Mouse (Mus musculus) cortical plate, adult 2 months (tissue): ENCODE data around the gene Ggps1. TPM values are rescaled to one million over a fixed set of nuclear protein-coding genes. Genes with fewer than 3 reads are reported as not detected.

ENCODE experiments used
- H3K27ac ChIP-seq: fragments of 200-500 bp; 2 replicates; pipeline ENCODE4 v1.5.1; 2012; ENCODE audit warnings: low read length, control low read depth, inconsistent platforms; ENCODE audit not compliant: insufficient read depth
- H3K4me1 ChIP-seq: fragments of 200-500 bp; 2 replicates; pipeline ENCODE4 v1.6.1; 2011; ENCODE audit warnings: low read length; ENCODE audit not compliant: control insufficient read depth, insufficient read depth
- H3K4me3 ChIP-seq: fragments of 200-500 bp; 2 replicates; pipeline ENCODE4 v1.5.1; 2011; ENCODE audit warnings: mild to moderate bottlenecking, low read length, control low read depth; ENCODE audit not compliant: insufficient read depth
- CTCF ChIP-seq: fragments of 200-500 bp; IDR thresholded peaks from 2 replicates; pipeline ENCODE4 v1.5.1; 2011; ENCODE audit warnings: mild to moderate bottlenecking, control low read depth, low read length; ENCODE audit not compliant: insufficient read depth; ENCODE audit errors: extremely low read depth
- POLR2A ChIP-seq: fragments of 200-500 bp; IDR thresholded peaks from 2 replicates; pipeline ENCODE4 v1.6.1; 2011; ENCODE audit warnings: mild to moderate bottlenecking, low read length, control low read depth; ENCODE audit not compliant: insufficient read depth; ENCODE audit errors: extremely low read depth
- polyA plus RNA-seq: library from polyadenylated mRNA; depleted of rRNA; stranded (reverse); fragments of >200 nt; gene quantifications from 2 replicates; pipeline ENCODE4 v1.2.3, GENCODE M21; 2012; rRNA removed

Ggps1 gene
- 47.4 and 51.0 TPM in 2 replicates for polyA plus RNA-seq

- Histone ChIP-seq H3K4me3 (peak within 1 kb of the TSS; percentile 77), H3K4me1 (no peaks in the 10 kb centered on the region), H3K27ac (peak within 1 kb of the TSS; percentile 72)
- peak; percentile 96 for TF ChIP-seq POLR2A
- no peak for TF ChIP-seq CTCF
These were observed at the start of gene Ggps1, which contains the start of gene Arid4b for GRCm38 (mm10) chr13:14063013-14063941. TSS of gene Ggps1 (minus strand) at chr13:14063488. TSS of gene Arid4b (plus strand) at chr13:14063232.

GRCm38 (mm10) chr13:14111146-14111545 is 47.9 kb upstream of the Ggps1 start:
- H3K27ac ChIP-seq, result no peak overlapping the region
- H3K4me1 ChIP-seq, result no peaks in the 10 kb centered on the region; the same call in 1 of the 2 replicates
- H3K4me3 ChIP-seq, result no peak overlapping the region
- TF ChIP-seq CTCF (no peak), POLR2A (no peak)

GRCm38 (mm10) chr13:14110154-14110873 is 47.0 kb upstream of the Ggps1 start:
- TF ChIP-seq CTCF, result no peak
- no peak for TF ChIP-seq POLR2A

GRCm38 (mm10) chr13:14103026-14103425 is 39.7 kb upstream of the Ggps1 start:
- Histone ChIP-seq H3K27ac (no peak overlapping the region), H3K4me3 (no peak overlapping the region)
- TF ChIP-seq POLR2A (no peak), CTCF (no peak)

More at GRCm38 (mm10) chr13:14110154-14110873, 47.0 kb upstream of the Ggps1 start:
- Histone ChIP-seq H3K4me3 (no peak overlapping the region), H3K4me1 (no peaks in the 10 kb centered on the region; the same call in 1 of the 2 replicates), H3K27ac (no peak overlapping the region)

GRCm38 (mm10) chr13:14088669-14089068 is 25.4 kb upstream of the Ggps1 start:
- Histone ChIP-seq H3K4me3 (no peak overlapping the region), H3K27ac (no peak overlapping the region), H3K4me1 (no peaks in the 10 kb centered on the region)
- no peak for TF ChIP-seq CTCF
- TF ChIP-seq POLR2A, result no peak

More at GRCm38 (mm10) chr13:14103026-14103425, 39.7 kb upstream of the Ggps1 start:
- no peaks in the 10 kb centered on the region; the same call in 1 of the 2 replicates for H3K4me1 ChIP-seq

- TF ChIP-seq POLR2A (no peak), CTCF (no peak)
- no peaks in the 10 kb centered on the region for H3K4me1 ChIP-seq
- no peak overlapping the region for H3K4me3 ChIP-seq
- H3K27ac ChIP-seq, result no peak overlapping the region
These were observed 12.0 kb upstream of the Ggps1 start for GRCm38 (mm10) chr13:14075326-14075725.

GRCm38 (mm10) chr13:14074371-14074770 is 11.1 kb upstream of the Ggps1 start:
- TF ChIP-seq POLR2A, result no peak
- TF ChIP-seq CTCF, result no peak
- H3K4me3 ChIP-seq, result no peak overlapping the region
- no peaks in the 10 kb centered on the region for H3K4me1 ChIP-seq
- no peak overlapping the region for H3K27ac ChIP-seq

- no peak overlapping the region for H3K27ac ChIP-seq
- H3K4me3 ChIP-seq, result no peak overlapping the region
- TF ChIP-seq CTCF (no peak), POLR2A (no peak)
- H3K4me1 ChIP-seq, result no peaks in the 10 kb centered on the region
These were observed 6.0 kb upstream of the Ggps1 start for GRCm38 (mm10) chr13:14069291-14069690.

GRCm38 (mm10) chr13:14068035-14068434 is 4.7 kb upstream of the Ggps1 start:
- Histone ChIP-seq H3K27ac (no peak overlapping the region), H3K4me1 (no peaks in the 10 kb centered on the region), H3K4me3 (no peak overlapping the region)
- no peak for TF ChIP-seq CTCF
- TF ChIP-seq POLR2A, result no peak
